Mouse (Mus musculus): Measurements from ENCODE around the gene Rps19.

- TF ChIP-seq POLR2A (IDR thresholded peaks at IDR 0.05; ENCODE audit: insufficient read depth, low read length) (no peak), CTCF (IDR thresholded peaks at IDR 0.05; ENCODE audit: low read depth, low read length) (no peak), EP300 (IDR thresholded peaks at IDR 0.05; ENCODE audit: insufficient read depth, low read depth, low read length) (no peak)
Observed at GRCm38 (mm10) chr7:24902264-24902629, 18.1 kb downstream of the Rps19 start.

Data from ES-Bruce4 (cell line).